9 mouse cellular contexts compared by ENCODE assay signal in genomic region chr15:102146882-102147281, GRCm38 (mm10). TPM values are rescaled to one million over a fixed set of nuclear protein-coding genes. Genes with fewer than 3 reads are reported as not detected.
DNase-seq lines count a peak whose midpoint lies in the region; ATAC-seq and TF ChIP-seq lines count a peak whose summit lies in the region.
"Had no signal": no experiment of that assay in that cellular context is flagged by ENCODE, and none has a peak within 500 bp of the region (broad histone marks: within the 10 kb centered on the region; RNA-seq: fewer than 3 reads in every experiment).

No protein-coding gene starts in this region.

- no peak overlapping the region for H3K9ac ChIP-seq in hindbrain, postnatal 0 days (replicated peaks; ENCODE audit: low read length)
- H3K9ac ChIP-seq in lung, postnatal 0 days (replicated peaks; ENCODE audit: low read depth), result no peak overlapping the region
- H3K9ac ChIP-seq: liver, embryonic 15.5 days had no signal

- no peak overlapping the region for H3K27ac ChIP-seq in hindbrain, postnatal 0 days
- H3K27ac ChIP-seq in lung, postnatal 0 days (ENCODE audit: low read length), result no peak overlapping the region
- H3K27ac ChIP-seq: liver, embryonic 15.5 days had no signal

- H3K9me3 ChIP-seq in hindbrain, postnatal 0 days (ENCODE audit: low read length), result no peaks in the 10 kb centered on the region
- no peaks in the 10 kb centered on the region for H3K9me3 ChIP-seq in lung, postnatal 0 days (ENCODE audit: low read length)
- H3K9me3 ChIP-seq: liver, embryonic 15.5 days had no signal

- ATAC-seq in hindbrain, postnatal 0 days, result 0 out of 2 replicates have a peak, but pooled peaks have one; percentile 55
- ATAC-seq in lung, postnatal 0 days, result no peak

- DNase-seq in gastrocnemius, postnatal 10 days, result peak; percentile 52
- no peak for DNase-seq in gastrocnemius, adult 8-10 months (ENCODE audit: low spot score in 2 of 2)
- peak; percentile 41 for DNase-seq in urinary bladder, postnatal 14 days (ENCODE audit: low spot score)
- no peak for DNase-seq in urinary bladder, adult 18-20 months (ENCODE audit: low spot score in 2 of 2)
- DNase-seq in cerebellum, adult 18-20 months, result peak; percentile 59 to 75
- DNase-seq in hindbrain, postnatal 0 days (ENCODE audit: low spot score), result peak; percentile 62
- peak; percentile 67 for DNase-seq in lung, postnatal 0 days (ENCODE audit: low spot score)
- peak; percentile 32 for DNase-seq in thymus, postnatal 25 days

- no peak for TF ChIP-seq EP300 in lung, postnatal 0 days (IDR thresholded peaks at IDR 0.05)

- no peak overlapping the region for H3K4me3 ChIP-seq in hindbrain, postnatal 0 days (ENCODE audit: low read length)
- H3K4me3 ChIP-seq in lung, postnatal 0 days (ENCODE audit: low read depth, low read length), result no peak overlapping the region
- H3K4me3 ChIP-seq: liver, embryonic 15.5 days had no signal

- peaks cover 4% of the 10 kb centered on the region; the same call in 1 of the 2 replicates for H3K27me3 ChIP-seq in hindbrain, postnatal 0 days (ENCODE audit: insufficient read depth, low read length)
- H3K27me3 ChIP-seq in lung, postnatal 0 days (replicated peaks; ENCODE audit: insufficient read depth, low read length), result no peaks in the 10 kb centered on the region; the same call in 1 of the 2 replicates

- no peaks in the 10 kb centered on the region for H3K36me3 ChIP-seq in hindbrain, postnatal 0 days (ENCODE audit: insufficient read depth, low read length)
- no peaks in the 10 kb centered on the region for H3K36me3 ChIP-seq in lung, postnatal 0 days (ENCODE audit: insufficient read depth, low read length)
- H3K36me3 ChIP-seq: liver, embryonic 15.5 days had no signal

- TF ChIP-seq CTCF in hindbrain, postnatal 0 days (IDR thresholded peaks at IDR 0.05; ENCODE audit: low read depth), result peak; percentile 87
- TF ChIP-seq CTCF in lung, postnatal 0 days (IDR thresholded peaks at IDR 0.05), result peak; percentile 91

- H3K4me2 ChIP-seq in hindbrain, postnatal 0 days (ENCODE audit: low read depth, low read length), result no peak overlapping the region
- H3K4me2 ChIP-seq in lung, postnatal 0 days (replicated peaks; ENCODE audit: low read depth, low read length), result no peak overlapping the region
- H3K4me2 ChIP-seq: liver, embryonic 15.5 days had no signal

- 3% methylated on average over 1 of the region's 1 CpGs for WGBS in hindbrain, postnatal 0 days
- WGBS in lung, postnatal 0 days, result 10% methylated on average over 1 of the region's 1 CpGs

- no peaks in the 10 kb centered on the region for H3K4me1 ChIP-seq in hindbrain, postnatal 0 days (ENCODE audit: insufficient read depth, low read length)
- peaks cover 14% of the 10 kb centered on the region for H3K4me1 ChIP-seq in lung, postnatal 0 days (ENCODE audit: insufficient read depth, low read depth, low read length)

RNA-seq across cellular contexts. Expression of gene Igfbp6, which starts 2.7 kb away (rescaled TPM):
- 10 to 100 TPM; 66.0 to 77.5 TPM for total RNA-seq in gastrocnemius, postnatal 10 days (2021)
- 10 to 100 TPM; 14.2 to 49.0 (median 27.1) TPM for total RNA-seq in gastrocnemius, adult 8-10 months (2022)
- total RNA-seq in hindbrain, postnatal 0 days (2014; rRNA removed), result 5.6 and 12.8 TPM in 2 replicates
- polyA plus RNA-seq in hindbrain, postnatal 0 days (2015; fragmentation: Nextera tagmentation; extraction: Ambion mirVana), result 9.7 and 11.5 TPM in 2 replicates
- polyA plus RNA-seq in lung, postnatal 0 days (2015; fragmentation: Nextera tagmentation; extraction: Ambion mirVana), result 109 and 123 TPM in 2 replicates

RNA-seq across cellular contexts. Expression of gene Soat2, which starts 3.4 kb away (rescaled TPM):
- under 1 TPM; 0.14 to 0.27 TPM for total RNA-seq in gastrocnemius, postnatal 10 days (2021)
- under 1 TPM in 2 of 4 experiments, not detected in 2; 0.10 to 0.21 TPM for total RNA-seq in gastrocnemius, adult 8-10 months (2022)
- total RNA-seq in hindbrain, postnatal 0 days (2014; rRNA removed), result 0.16 TPM in 1 of 2 replicates, not detected in the other
- polyA plus RNA-seq in hindbrain, postnatal 0 days (2015; fragmentation: Nextera tagmentation; extraction: Ambion mirVana), result 0.09 TPM in 1 of 2 replicates, not detected in the other
- 0.08 and 0.16 TPM in 2 replicates for polyA plus RNA-seq in lung, postnatal 0 days (2015; fragmentation: Nextera tagmentation; extraction: Ambion mirVana)

RNA-seq across cellular contexts. Expression of gene Spryd3, which starts 10.8 kb away (rescaled TPM):
- total RNA-seq in gastrocnemius, postnatal 10 days (2021), result 10 to 100 TPM; 14.2 to 14.8 TPM
- 1 to 10 TPM; 6.8 to 8.7 (median 7.3) TPM for total RNA-seq in gastrocnemius, adult 8-10 months (2022)
- total RNA-seq in hindbrain, postnatal 0 days (2014; rRNA removed), result 113 and 118 TPM in 2 replicates
- polyA plus RNA-seq in hindbrain, postnatal 0 days (2015; fragmentation: Nextera tagmentation; extraction: Ambion mirVana), result 98.6 and 110 TPM in 2 replicates
- polyA plus RNA-seq in lung, postnatal 0 days (2015; fragmentation: Nextera tagmentation; extraction: Ambion mirVana), result 20.4 and 22.2 TPM in 2 replicates

RNA-seq across cellular contexts. Expression of gene Tns2, which starts 46.7 kb away (rescaled TPM):
- total RNA-seq in gastrocnemius, postnatal 10 days (2021), result 10 to 100 TPM; 38.8 to 41.9 TPM
- total RNA-seq in gastrocnemius, adult 8-10 months (2022), result 10 to 100 TPM; 17.3 to 37.7 (median 32.0) TPM
- total RNA-seq in hindbrain, postnatal 0 days (2014; rRNA removed), result 9.2 TPM in 2 replicates
- 5.5 and 6.2 TPM in 2 replicates for polyA plus RNA-seq in hindbrain, postnatal 0 days (2015; fragmentation: Nextera tagmentation; extraction: Ambion mirVana)
- polyA plus RNA-seq in lung, postnatal 0 days (2015; fragmentation: Nextera tagmentation; extraction: Ambion mirVana), result 48.7 and 51.6 TPM in 2 replicates

RNA-seq across cellular contexts. Expression of gene Zfp740, which starts 56.2 kb away (rescaled TPM):
- total RNA-seq in gastrocnemius, postnatal 10 days (2021), result 10 to 100 TPM; 42.8 to 52.6 TPM
- 10 to 100 TPM; 25.6 to 28.1 (median 26.8) TPM for total RNA-seq in gastrocnemius, adult 8-10 months (2022)
- 49.5 and 61.0 TPM in 2 replicates for total RNA-seq in hindbrain, postnatal 0 days (2014; rRNA removed)
- polyA plus RNA-seq in hindbrain, postnatal 0 days (2015; fragmentation: Nextera tagmentation; extraction: Ambion mirVana), result 33.8 and 37.7 TPM in 2 replicates
- 31.9 and 33.9 TPM in 2 replicates for polyA plus RNA-seq in lung, postnatal 0 days (2015; fragmentation: Nextera tagmentation; extraction: Ambion mirVana)

Comparison
In these comparisons a context has a peak if more than half of its experiments do, and no peak if none do; other contexts are left out.
1. DNase-seq: peak in gastrocnemius, postnatal 10 days (single experiment), urinary bladder, postnatal 14 days (single experiment), cerebellum, adult 18-20 months (2 of 2), hindbrain, postnatal 0 days (single experiment), lung, postnatal 0 days (single experiment) and thymus, postnatal 25 days (single experiment); none in gastrocnemius, adult 8-10 months (0 of 2) and urinary bladder, adult 18-20 months (0 of 2).